Mouse (Mus musculus) heart, adult 2 months (tissue): Measurements from ENCODE around the gene Tomm40l.

Experiments used
- CTCF ChIP-seq: fragments of 200-600 bp; IDR thresholded peaks from 2 replicates; pipeline ENCODE4 v1.8.1; 2022; ENCODE audit warnings: antibody characterized with exemption, mild to moderate bottlenecking, moderate library complexity
- EP300 ChIP-seq: fragments of 200-500 bp; IDR thresholded peaks from 2 replicates; pipeline ENCODE4 v1.6.1; 2011; ENCODE audit warnings: low read depth, low read length, control low read depth; ENCODE audit not compliant: insufficient read depth
- POLR2A ChIP-seq: fragments of 200-500 bp; IDR thresholded peaks from 2 replicates; pipeline ENCODE4 v1.6.1; 2011; ENCODE audit warnings: mild to moderate bottlenecking, low read depth, low read length, control low read depth; ENCODE audit not compliant: insufficient read depth

DNA sequence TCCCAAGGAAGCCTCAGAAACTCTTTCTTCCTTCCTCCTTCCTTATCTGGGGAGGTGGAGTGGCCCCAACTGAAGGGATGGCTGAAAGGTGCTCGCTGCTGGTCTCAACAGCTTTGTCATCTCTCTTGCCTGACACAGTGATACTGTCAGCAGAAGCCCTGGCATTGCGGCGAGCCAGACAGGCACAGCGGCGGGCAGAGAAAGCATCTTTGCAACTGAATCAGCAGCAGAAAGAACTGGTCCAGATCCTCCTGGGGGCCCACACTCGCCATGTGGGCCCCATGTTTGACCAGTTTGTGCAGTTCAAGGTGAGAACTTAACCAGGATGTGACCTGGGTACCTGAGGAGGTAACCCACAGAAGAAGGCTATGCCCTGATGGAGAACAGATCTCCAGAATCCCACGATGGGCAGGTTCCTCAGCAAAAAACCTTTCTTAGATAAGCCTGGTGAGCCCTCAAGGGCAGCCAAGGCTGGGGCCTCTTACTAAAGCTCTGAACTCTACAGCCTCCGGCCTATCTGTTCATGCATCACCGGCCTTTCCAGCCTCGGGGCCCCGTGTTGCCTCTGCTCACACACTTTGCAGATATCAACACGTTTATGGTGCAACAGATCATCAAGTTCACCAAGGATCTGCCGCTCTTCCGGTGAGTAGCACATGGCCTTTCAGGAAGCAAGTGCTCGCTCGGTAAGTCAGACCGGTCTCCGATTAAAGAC is 5.9 kb downstream of the Tomm40l start:
- TF ChIP-seq POLR2A (no peak; the same call in 1 of the 2 replicates), CTCF (no peak), EP300 (no peak)
